Mouse (Mus musculus) limb, embryonic 10.5 days (tissue): ENCODE measurements around the gene Bcan. TPM values are rescaled to one million over a fixed set of nuclear protein-coding genes. Genes with fewer than 3 reads are reported as not detected.

Experiments used
- DNase-seq: peaks from one replicate; pipeline ENCODE4 v3.0.0-alpha.2; 2017; ENCODE audit warnings: low spot score
- H3K27ac ChIP-seq: fragments of 300-500 bp; sonication (generic); 2 replicates; pipeline ENCODE4 v1.5.1; 2016; ENCODE audit warnings: mild to moderate bottlenecking
- H3K27me3 ChIP-seq: fragments of 300-500 bp; sonication (generic); 2 replicates; pipeline ENCODE4 v1.6.1; 2016; ENCODE audit warnings: low read depth, mild to moderate bottlenecking; ENCODE audit not compliant: poor library complexity, severe bottlenecking
- H3K36me3 ChIP-seq: fragments of 300-500 bp; sonication (generic); 2 replicates; pipeline ENCODE4 v1.6.1; 2016; ENCODE audit warnings: mild to moderate bottlenecking, moderate library complexity
- H3K4me1 ChIP-seq: fragments of 300-500 bp; sonication (generic); 2 replicates; pipeline ENCODE4 v1.6.1; 2016
- H3K4me3 ChIP-seq: fragments of 300-500 bp; sonication (generic); 2 replicates; pipeline ENCODE4 v1.5.1; 2016; ENCODE audit warnings: mild to moderate bottlenecking, moderate library complexity
- H3K9me3 ChIP-seq: fragments of 300-500 bp; sonication (generic); replicated peaks from 2 replicates; pipeline ENCODE4 v1.6.1; 2016; ENCODE audit warnings: mild to moderate bottlenecking
- WGBS: fragments of 180-500 bp; shearing (Covaris S2); methylation state at CpG from one replicate; pipeline ENCODE4 v1.1.7; 2016; 5-methylcytosine and 5-hydroxymethylcytosine counted together
- polyA plus RNA-seq: library from polyadenylated mRNA; unstranded; fragments of >200 nt; fragmentation: Nextera tagmentation; extraction: Ambion mirVana; gene quantifications from 2 replicates; pipeline ENCODE4 v1.2.1, GENCODE M21; 2016

Gene Bcan
- polyA plus RNA-seq, 1 experiment from 2014 or later: not detected

- WGBS: 8% methylated on average over 15 of the region's 15 CpGs
- H3K27me3 ChIP-seq: peaks cover 74% of the 10 kb centered on the region
- no peaks in the 10 kb centered on the region for H3K36me3 ChIP-seq
- DNase-seq: no peak
- peaks cover 52% of the 10 kb centered on the region for H3K4me1 ChIP-seq
- no peak overlapping the region for H3K27ac ChIP-seq
- no peaks in the 10 kb centered on the region for H3K9me3 ChIP-seq
- peak overlapping the region; percentile 50 for H3K4me3 ChIP-seq
These were observed 12.0 kb downstream of the Bcan start for GRCm38 (mm10) chr3:87988068-87988467.

GRCm38 (mm10) chr3:87987633-87988032 lies 12.4 kb downstream of the Bcan start:
- Histone ChIP-seq H3K4me3 (peak overlapping the region; percentile 50), H3K27me3 (peaks cover 70% of the 10 kb centered on the region), H3K36me3 (no peaks in the 10 kb centered on the region), H3K27ac (peak overlapping the region; percentile 59; the same call in 1 of the 2 replicates), H3K4me1 (peaks cover 56% of the 10 kb centered on the region), H3K9me3 (no peaks in the 10 kb centered on the region)
- no peak for DNase-seq
- 1% methylated on average over 15 of the region's 15 CpGs for WGBS

- Histone ChIP-seq H3K36me3 (no peaks in the 10 kb centered on the region), H3K27ac (peak overlapping the region; percentile 59), H3K9me3 (no peaks in the 10 kb centered on the region), H3K27me3 (peaks cover 62% of the 10 kb centered on the region), H3K4me1 (peaks cover 64% of the 10 kb centered on the region), H3K4me3 (peak overlapping the region; percentile 50)
- peak; percentile 99 for DNase-seq
- 0% methylated on average over 17 of the region's 17 CpGs for WGBS
These were observed 13.2 kb downstream of the Bcan start for GRCm38 (mm10) chr3:87986868-87987267.

GRCm38 (mm10) chr3:87985505-87986320 lies 14.3 kb downstream of the Bcan start:
- peaks cover 74% of the 10 kb centered on the region for H3K4me1 ChIP-seq
- H3K27ac ChIP-seq: no peak overlapping the region
- H3K36me3 ChIP-seq: no peaks in the 10 kb centered on the region
- 67% methylated on average over 12 of the region's 12 CpGs for whole genome bisulfite sequencing
- H3K9me3 ChIP-seq: no peaks in the 10 kb centered on the region
- no peak for DNase-seq
- H3K27me3 ChIP-seq: peaks cover 51% of the 10 kb centered on the region
- no peak overlapping the region for H3K4me3 ChIP-seq

- H3K4me1 ChIP-seq: peaks cover 83% of the 10 kb centered on the region
- 34% methylated on average over 3 of the region's 3 CpGs for WGBS
- no peaks in the 10 kb centered on the region for H3K36me3 ChIP-seq
- H3K9me3 ChIP-seq: no peaks in the 10 kb centered on the region
- peaks cover 35% of the 10 kb centered on the region for H3K27me3 ChIP-seq
- no peak for DNase-seq
- H3K4me3 ChIP-seq: no peak overlapping the region
- 0 out of 2 replicates have a peak overlapping the region, but pooled peaks have one; percentile 80 for H3K27ac ChIP-seq
These were observed 15.9 kb downstream of the Bcan start for GRCm38 (mm10) chr3:87984094-87984493.

GRCm38 (mm10) chr3:87983627-87984026 lies 16.4 kb downstream of the Bcan start:
- no peak for DNase-seq
- peak overlapping the region; percentile 28; the same call in 1 of the 2 replicates for H3K4me3 ChIP-seq
- H3K27ac ChIP-seq: peak overlapping the region; percentile 80
- H3K36me3 ChIP-seq: no peaks in the 10 kb centered on the region
- peaks cover 80% of the 10 kb centered on the region for H3K4me1 ChIP-seq
- peaks cover 30% of the 10 kb centered on the region for H3K27me3 ChIP-seq
- WGBS: 55% methylated on average over 6 of the region's 6 CpGs
- no peaks in the 10 kb centered on the region for H3K9me3 ChIP-seq

- WGBS: 6% methylated on average over 13 of the region's 13 CpGs
- Histone ChIP-seq H3K36me3 (peaks cover 4% of the 10 kb centered on the region; the same call in 1 of the 2 replicates), H3K4me3 (peak overlapping the region; percentile 28; the same call in 1 of the 2 replicates), H3K27me3 (peaks cover 24% of the 10 kb centered on the region), H3K27ac (peak overlapping the region; percentile 80), H3K9me3 (no peaks in the 10 kb centered on the region), H3K4me1 (peaks cover 74% of the 10 kb centered on the region)
- no peak for DNase-seq
These were observed 17.0 kb downstream of the Bcan start for GRCm38 (mm10) chr3:87982836-87983601.

- Histone ChIP-seq H3K9me3 (no peaks in the 10 kb centered on the region), H3K4me3 (no peak overlapping the region), H3K27me3 (peaks cover 22% of the 10 kb centered on the region), H3K27ac (peak overlapping the region; percentile 80), H3K36me3 (peaks cover 4% of the 10 kb centered on the region; the same call in 1 of the 2 replicates), H3K4me1 (peaks cover 66% of the 10 kb centered on the region)
- 43% methylated on average over 12 of the region's 12 CpGs for WGBS
- DNase-seq: no peak
These were observed 17.9 kb downstream of the Bcan start for GRCm38 (mm10) chr3:87981894-87982835.

GRCm38 (mm10) chr3:87981214-87981760 lies 18.7 kb downstream of the Bcan start:
- Histone ChIP-seq H3K27me3 (peaks cover 20% of the 10 kb centered on the region), H3K4me3 (no peak overlapping the region), H3K9me3 (no peaks in the 10 kb centered on the region), H3K4me1 (peaks cover 57% of the 10 kb centered on the region), H3K27ac (peak overlapping the region; percentile 80; the same call in 1 of the 2 replicates), H3K36me3 (peaks cover 11% of the 10 kb centered on the region)
- no peak for DNase-seq
- WGBS: 87% methylated on average over 6 of the region's 6 CpGs

- H3K4me1 ChIP-seq: peaks cover 51% of the 10 kb centered on the region
- no peak overlapping the region for H3K27ac ChIP-seq
These were observed 19.3 kb downstream of the Bcan start for GRCm38 (mm10) chr3:87980728-87981127.

GRCm38 (mm10) chr3:87980085-87980484 lies 19.9 kb downstream of the Bcan start:
- 46% methylated on average over 3 of the region's 3 CpGs for WGBS
- Histone ChIP-seq H3K36me3 (peaks cover 20% of the 10 kb centered on the region), H3K4me3 (no peak overlapping the region), H3K4me1 (peaks cover 46% of the 10 kb centered on the region), H3K27me3 (peaks cover 8% of the 10 kb centered on the region; the same call in 1 of the 2 replicates), H3K9me3 (no peaks in the 10 kb centered on the region), H3K27ac (no peak overlapping the region)
- no peak for DNase-seq

More at GRCm38 (mm10) chr3:87980728-87981127, 19.3 kb downstream of the Bcan start:
- Histone ChIP-seq H3K27me3 (peaks cover 14% of the 10 kb centered on the region), H3K36me3 (peaks cover 15% of the 10 kb centered on the region), H3K4me3 (no peak overlapping the region), H3K9me3 (no peaks in the 10 kb centered on the region)
- DNase-seq: no peak
- 59% methylated on average over 5 of the region's 5 CpGs for WGBS

GRCm38 (mm10) chr3:87979493-87979892 lies 20.5 kb downstream of the Bcan start:
- H3K4me1 ChIP-seq: peaks cover 48% of the 10 kb centered on the region
- H3K4me3 ChIP-seq: no peak overlapping the region

More at GRCm38 (mm10) chr3:87979493-87979892, 20.5 kb downstream of the Bcan start:
- no peak for DNase-seq
- Histone ChIP-seq H3K9me3 (no peaks in the 10 kb centered on the region), H3K27ac (no peak overlapping the region), H3K36me3 (peaks cover 20% of the 10 kb centered on the region), H3K27me3 (0 out of 2 replicates have a peak, but pooled peaks cover 7% of the 10 kb centered on the region)
- 85% methylated on average over 5 of the region's 5 CpGs for WGBS
